Mouse (Mus musculus) cerebellum, adult 2 months (tissue): ENCODE results near the gene Gng5.

Source experiments
- CTCF ChIP-seq: fragments of 200-500 bp; IDR thresholded peaks from 2 replicates; pipeline ENCODE4 v1.5.1; 2011; ENCODE audit warnings: low read depth, mild to moderate bottlenecking, control low read depth, low read length, moderate library complexity, borderline replicate concordance; ENCODE audit not compliant: insufficient read depth
- POLR2A ChIP-seq: fragments of 200-500 bp; IDR thresholded peaks from 2 replicates; pipeline ENCODE4 v1.6.1; 2011; ENCODE audit warnings: low read length, control low read depth, borderline replicate concordance; ENCODE audit not compliant: insufficient read depth

DNA sequence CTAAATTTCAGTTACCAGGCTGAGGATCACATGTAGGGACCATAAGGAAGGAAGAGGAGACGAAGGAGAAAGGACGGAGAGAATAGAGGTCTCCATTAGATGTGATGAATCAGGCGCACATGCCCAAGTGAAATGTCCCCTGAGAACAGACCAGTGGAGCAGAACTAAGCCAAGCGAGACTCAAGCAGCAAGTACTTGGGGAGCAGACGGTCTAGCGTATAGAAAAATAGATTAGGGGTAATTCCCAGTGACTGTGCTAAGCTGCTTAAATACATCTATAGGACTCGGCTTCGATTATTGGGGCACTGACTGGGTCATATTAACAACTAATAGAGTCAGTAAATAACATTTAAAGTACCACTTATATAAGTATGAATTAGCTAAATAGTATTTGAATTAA lies 4.7 kb upstream of the Gng5 start:
- TF ChIP-seq POLR2A (no peak), CTCF (no peak)
